Mouse (Mus musculus) spleen, adult 2 months (tissue): ENCODE data around the gene Pdlim3.

Source experiments
- CTCF ChIP-seq: fragments of 200-500 bp; IDR thresholded peaks from 2 replicates; pipeline ENCODE4 v1.5.1; 2011; ENCODE audit warnings: mild to moderate bottlenecking, inconsistent platforms; ENCODE audit not compliant: insufficient read depth, insufficient read length, insufficient replicate concordance; ENCODE audit errors: extremely low read depth
- POLR2A ChIP-seq: fragments of 200-500 bp; IDR thresholded peaks from 2 replicates; pipeline ENCODE4 v1.6.1; 2011; ENCODE audit warnings: low read depth, low read length, inconsistent platforms

DNA sequence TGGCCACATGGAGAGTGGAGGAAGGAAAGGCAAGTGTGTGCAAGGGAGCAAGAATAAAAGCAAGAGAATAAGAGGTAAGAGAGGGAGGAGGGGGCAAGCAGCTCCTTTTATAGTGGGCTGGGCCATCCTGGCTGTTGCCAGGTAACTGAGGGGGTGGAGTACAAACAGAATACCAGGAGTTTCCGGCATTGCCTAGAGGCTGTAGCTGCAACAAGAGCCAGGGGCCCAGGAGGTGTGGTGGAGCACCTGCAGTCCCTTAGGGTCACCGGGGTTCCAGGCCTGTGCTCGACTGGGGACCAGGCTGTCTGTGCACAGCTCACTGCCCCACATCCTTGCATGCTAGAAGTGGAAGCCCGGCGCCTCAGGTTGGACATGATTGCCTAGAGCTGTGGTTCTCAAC lies 27.5 kb upstream of the Pdlim3 start:
- TF ChIP-seq CTCF (no peak), POLR2A (no peak)
